Mouse (Mus musculus): Measurements from ENCODE around the gene Zmynd8. TPM values are rescaled to one million over a fixed set of nuclear protein-coding genes. Genes with fewer than 3 reads are reported as not detected.

Gene Zmynd8
- polyA plus RNA-seq, 1 experiment = 27.9 TPM

- no peak for DNase-seq (ENCODE audit: low read depth)
These were observed 38.4 kb downstream of the Zmynd8 start for GRCm38 (mm10) chr2:165860447-165860846.

- DNase-seq (ENCODE audit: low read depth) = no peak
These were observed 40.1 kb downstream of the Zmynd8 start for GRCm38 (mm10) chr2:165858453-165859384.

GRCm38 (mm10) chr2:165857841-165858426 is 40.9 kb downstream of the Zmynd8 start:
- DNase-seq (ENCODE audit: low read depth) = no peak

- DNase-seq (ENCODE audit: low read depth) = no peak
These were observed 41.4 kb downstream of the Zmynd8 start for GRCm38 (mm10) chr2:165857395-165857831.

GRCm38 (mm10) chr2:165856611-165857200 is 42.1 kb downstream of the Zmynd8 start:
- DNase-seq (ENCODE audit: low read depth) = no peak

GRCm38 (mm10) chr2:165855641-165856301 is 43.0 kb downstream of the Zmynd8 start:
- no peak for DNase-seq (ENCODE audit: low read depth)

DNA sequence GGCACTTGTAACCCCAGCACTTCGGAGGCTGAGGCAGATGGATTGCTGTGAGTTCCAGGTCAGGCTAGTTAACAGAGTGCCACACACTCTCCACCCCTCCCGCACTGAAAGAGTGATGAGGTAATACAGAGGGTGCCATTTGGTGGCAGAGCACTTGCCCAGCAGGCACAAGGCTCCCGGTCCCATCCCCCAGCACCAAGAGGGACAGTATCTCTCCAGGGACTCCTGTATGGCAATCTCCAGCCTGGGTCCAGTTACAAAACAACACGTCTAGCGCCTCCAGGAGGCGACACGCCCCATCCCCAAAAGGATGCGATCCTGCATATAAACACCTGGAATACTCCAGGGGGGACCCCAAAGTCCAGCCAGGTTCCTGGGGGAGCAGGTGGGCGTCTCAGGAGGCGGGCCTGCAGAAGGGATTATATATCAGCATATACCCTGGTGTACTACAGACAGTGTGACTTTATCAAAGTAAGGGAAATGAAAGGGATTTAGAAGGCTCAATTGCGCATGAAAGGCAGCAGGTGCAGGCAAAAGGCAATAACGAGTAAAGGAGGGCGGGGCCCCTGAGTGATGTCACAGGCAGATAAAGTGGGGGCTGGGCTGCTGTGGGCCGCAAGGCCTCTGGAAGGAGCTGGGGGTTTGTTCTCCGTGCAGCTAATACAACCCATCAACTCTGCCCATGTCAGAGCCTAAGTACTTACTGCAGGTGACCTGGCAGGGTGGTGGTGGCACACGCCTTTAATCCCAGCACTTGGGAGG is 44.4 kb downstream of the Zmynd8 start:
- no peak for DNase-seq (ENCODE audit: low read depth)

DNA sequence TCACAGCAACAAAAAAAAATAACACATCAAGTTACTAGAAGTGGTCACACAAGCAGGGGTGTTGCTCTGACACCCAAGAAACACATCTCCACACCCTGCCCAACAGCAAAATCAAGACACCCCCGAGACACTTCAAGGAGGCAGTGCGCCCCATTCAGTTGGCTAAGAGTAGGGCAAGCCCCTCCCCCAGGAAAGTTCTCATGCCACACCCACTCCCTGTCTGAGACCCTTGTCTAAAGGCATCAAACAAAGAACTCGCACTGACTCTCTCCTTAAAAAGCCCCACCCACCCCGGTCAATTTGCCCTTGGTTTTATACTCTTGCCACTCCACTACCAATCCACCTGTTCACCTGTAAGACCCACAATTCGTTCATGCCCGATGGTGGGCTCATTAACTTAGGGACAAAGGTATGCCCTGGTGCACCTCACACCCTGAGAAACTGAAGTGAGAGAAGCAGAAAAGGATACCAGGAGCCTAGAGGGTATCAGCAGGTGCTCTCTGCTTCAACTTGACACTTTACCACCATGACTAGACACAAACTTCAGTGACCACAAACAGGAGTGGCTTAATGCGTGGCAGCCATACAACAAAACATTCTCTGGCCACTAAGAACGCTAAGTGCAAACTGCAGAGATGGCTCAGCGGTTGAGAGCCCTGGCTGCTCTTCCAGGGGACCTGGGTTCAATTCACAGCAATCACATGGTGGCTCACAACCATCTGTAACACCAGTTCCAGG is 45.8 kb downstream of the Zmynd8 start:
- DNase-seq (ENCODE audit: low read depth) = no peak

GRCm38 (mm10) chr2:165852453-165852852 is 46.4 kb downstream of the Zmynd8 start:
- DNase-seq (ENCODE audit: low read depth) = no peak

DNA sequence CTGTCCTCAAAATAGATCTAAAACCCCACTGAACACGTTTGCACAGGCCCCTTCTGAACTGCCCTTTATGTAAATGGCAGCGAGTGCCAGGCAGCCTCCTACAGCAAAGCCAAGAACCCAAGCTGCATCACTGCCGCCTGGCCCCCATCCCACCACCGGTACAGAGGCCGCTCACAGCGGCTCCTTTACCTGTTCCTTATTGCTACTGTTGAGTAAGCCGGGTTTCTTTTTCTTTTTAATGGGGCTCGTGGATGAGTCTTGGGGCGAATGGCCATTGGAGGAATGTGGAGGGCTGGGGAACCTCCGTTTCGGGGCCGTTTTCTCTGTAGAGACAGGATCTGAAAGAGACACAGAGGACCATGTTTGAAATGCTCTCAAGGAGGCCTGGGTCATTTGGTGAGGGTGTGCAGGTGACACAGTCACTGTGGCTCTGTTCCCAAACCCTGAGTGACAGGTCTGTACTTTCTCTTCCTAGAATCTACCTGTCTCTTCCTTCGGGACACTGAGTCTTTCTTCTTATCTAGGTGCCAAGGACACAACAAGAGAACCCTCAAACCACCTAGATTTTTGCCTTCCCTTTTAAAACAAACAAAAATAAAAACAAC is 46.9 kb downstream of the Zmynd8 start:
- DNase-seq (ENCODE audit: low read depth) = no peak

GRCm38 (mm10) chr2:165850826-165851225 is 48.0 kb downstream of the Zmynd8 start:
- no peak for DNase-seq (ENCODE audit: low read depth)

DNA sequence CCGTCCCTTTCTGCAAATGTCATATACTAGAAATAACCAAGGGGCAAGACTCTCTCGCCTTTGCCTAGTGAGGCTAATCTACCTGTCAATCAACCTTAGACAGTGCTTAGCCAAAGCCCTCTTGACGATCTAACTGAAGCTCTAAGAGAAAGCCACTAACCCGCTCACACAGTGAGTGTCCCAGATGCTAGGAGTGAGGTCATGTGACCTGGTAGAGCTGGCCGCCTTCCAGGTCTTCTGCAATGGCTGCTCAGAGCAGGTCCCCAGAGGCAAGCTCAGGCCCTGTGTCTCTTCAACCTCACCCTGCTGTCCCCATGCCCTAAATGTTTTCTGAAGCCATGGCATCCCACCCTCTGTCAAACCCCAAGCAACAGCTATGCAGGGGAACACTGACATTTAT is 49.7 kb downstream of the Zmynd8 start:
- DNase-seq (ENCODE audit: low read depth) = no peak

DNA sequence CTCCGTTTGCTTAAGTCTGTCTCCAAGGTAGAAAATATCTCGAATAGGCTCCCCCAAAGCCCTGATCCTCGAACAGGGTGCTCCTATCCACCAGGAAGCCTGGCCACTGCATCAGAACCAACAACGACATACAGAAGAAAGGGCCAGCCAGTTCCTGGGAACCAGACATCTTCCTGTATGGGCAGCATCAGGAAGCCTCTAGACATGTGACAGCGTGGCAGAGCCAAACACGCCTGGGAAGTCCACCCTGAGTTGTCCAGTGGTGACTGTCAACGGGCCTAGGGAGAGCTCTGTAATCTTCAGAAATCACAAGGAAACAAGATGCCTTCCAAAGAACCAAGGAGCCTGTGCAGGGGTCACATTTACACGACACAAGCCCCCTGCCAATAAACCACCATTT is 52.0 kb downstream of the Zmynd8 start:
- no peak for DNase-seq (ENCODE audit: low read depth)

GRCm38 (mm10) chr2:165845490-165845889 is 53.3 kb downstream of the Zmynd8 start:
- no peak for DNase-seq (ENCODE audit: low read depth)

- DNase-seq (ENCODE audit: low read depth) = no peak
These were observed 55.5 kb downstream of the Zmynd8 start for GRCm38 (mm10) chr2:165843350-165843749.

DNA sequence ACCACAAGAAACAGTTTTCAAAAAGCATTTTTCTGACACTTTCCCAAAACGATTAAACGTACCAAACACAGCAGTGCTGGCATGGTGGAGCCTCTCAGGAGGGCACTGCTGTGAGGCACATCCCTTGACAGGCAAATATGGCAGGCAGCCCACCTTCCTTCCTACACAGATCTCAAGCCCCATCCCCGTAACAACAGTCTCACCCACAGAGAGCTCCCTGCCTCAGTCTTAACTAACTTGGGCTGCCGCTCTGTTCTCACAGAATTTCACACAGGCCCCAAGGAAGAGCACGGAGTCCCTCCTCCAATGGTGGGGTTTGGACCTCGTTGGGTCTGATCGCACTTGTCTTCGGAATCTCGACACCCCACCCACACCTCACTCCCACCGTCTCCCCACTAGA is 56.6 kb downstream of the Zmynd8 start:
- DNase-seq (ENCODE audit: low read depth) = no peak

GRCm38 (mm10) chr2:165841805-165842204 is 57.0 kb downstream of the Zmynd8 start:
- DNase-seq (ENCODE audit: low read depth) = no peak

DNA sequence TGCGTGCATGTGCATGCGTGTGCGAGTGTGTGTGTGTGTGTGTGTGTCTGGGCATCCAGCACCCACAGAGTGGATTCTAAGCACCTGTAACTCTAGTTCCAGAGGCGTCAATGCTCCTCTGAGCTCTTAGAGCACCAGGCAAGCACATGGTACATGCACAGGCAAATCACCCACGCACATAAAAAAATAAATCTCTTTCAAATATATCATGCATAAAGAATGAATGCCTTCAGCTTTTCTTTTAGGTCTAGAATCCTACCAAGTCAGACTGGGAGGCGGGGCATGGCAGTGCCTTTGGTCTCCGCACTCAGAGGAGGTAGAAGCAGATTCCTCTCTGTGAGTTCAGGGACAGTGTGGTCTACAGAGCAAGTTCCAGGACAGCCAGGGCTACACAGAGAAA is 58.0 kb downstream of the Zmynd8 start:
- no peak for DNase-seq (ENCODE audit: low read depth)

DNA sequence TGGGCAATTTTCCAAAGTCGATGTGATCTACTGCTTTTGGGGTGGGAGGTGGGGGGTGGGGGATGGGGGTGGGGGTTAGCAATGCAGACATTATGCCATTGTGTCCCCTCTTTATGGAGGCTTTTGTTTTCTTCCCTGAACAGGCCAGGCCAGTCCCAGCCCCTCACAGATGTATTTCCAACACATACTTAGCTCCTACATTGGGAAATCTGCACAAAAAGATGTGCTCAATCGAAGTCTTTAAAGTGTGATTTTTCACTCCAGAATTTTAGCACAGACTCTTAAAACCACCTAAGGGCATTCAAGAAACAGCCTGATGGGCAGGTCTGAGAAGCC is 59.5 kb downstream of the Zmynd8 start:
- DNase-seq (ENCODE audit: low read depth) = no peak

GRCm38 (mm10) chr2:165838606-165839316 is 60.1 kb downstream of the Zmynd8 start:
- no peak for DNase-seq (ENCODE audit: low read depth)
